Mouse (Mus musculus): ENCODE measurements around the gene Tex38. TPM values are rescaled to one million over a fixed set of nuclear protein-coding genes. Genes with fewer than 3 reads are reported as not detected.
A peak's percentile ranks its signal among the peaks of the same experiment; 100 is the strongest.

Tex38 gene
- polyA plus RNA-seq, 1 experiment from 2014 or later = 0.59 TPM

DNA sequence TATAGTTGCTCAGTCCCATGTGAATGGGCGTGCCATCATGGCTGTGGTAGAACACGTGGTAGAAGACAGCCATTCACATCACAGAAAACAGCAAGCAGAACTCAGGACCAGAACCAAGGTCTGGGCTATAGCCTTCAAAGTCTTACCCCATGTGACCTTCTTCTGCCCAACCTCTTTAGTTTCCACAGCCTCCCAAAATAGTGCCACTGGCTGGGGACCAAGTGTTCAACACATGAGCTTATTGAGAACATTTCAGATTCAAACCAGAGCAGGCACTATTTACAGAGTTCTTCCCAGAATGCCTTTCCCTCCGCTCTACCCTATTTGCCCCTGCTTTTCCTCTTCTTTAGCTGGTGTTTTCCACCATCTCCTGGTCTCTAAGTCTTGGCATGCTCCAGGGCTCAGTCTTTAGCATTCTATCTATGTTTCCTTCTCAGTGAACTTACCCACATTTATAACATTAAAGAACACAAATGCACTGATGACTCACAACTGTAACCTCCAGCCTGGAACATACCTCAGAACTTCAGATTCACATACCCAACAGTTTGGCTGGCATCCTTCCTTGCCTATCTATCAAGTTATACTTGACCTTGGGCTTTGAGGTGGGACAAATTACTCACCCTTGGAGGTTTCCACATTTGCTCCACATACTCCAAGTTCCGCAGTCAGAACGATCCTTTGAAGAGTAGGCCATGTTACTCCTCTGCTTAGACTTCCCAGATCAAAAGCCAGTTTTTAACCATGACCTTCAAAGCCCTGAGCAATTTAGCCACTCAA is 1.4 kb upstream of the Tex38 start:
- Histone ChIP-seq H3K9me3 (replicated peaks; ENCODE audit: low read length) (no peaks in the 10 kb centered on the region), H3K27ac (no peak overlapping the region), H3K4me3 (replicated peaks; ENCODE audit: low read depth, low read length) (no peak overlapping the region), H3K4me2 (ENCODE audit: low read length) (no peak overlapping the region), H3K27me3 (ENCODE audit: insufficient read depth, low read length) (no peaks in the 10 kb centered on the region), H3K36me3 (ENCODE audit: insufficient read depth, low read length) (no peaks in the 10 kb centered on the region), H3K9ac (ENCODE audit: low read depth, low read length) (no peak overlapping the region), H3K4me1 (replicated peaks; ENCODE audit: insufficient read depth, low read length) (peaks cover 5% of the 10 kb centered on the region; the same call in 1 of the 2 replicates)
- DNase-seq (ENCODE audit: low spot score) (no peak), ATAC-seq (replicated peaks; ENCODE audit: low FRiP score, low read depth) (no peak)
- TF ChIP-seq CTCF (IDR thresholded peaks at IDR 0.05; ENCODE audit: low read depth) = no peak
- 87% methylated on average over 5 of the region's 5 CpGs for WGBS

DNA sequence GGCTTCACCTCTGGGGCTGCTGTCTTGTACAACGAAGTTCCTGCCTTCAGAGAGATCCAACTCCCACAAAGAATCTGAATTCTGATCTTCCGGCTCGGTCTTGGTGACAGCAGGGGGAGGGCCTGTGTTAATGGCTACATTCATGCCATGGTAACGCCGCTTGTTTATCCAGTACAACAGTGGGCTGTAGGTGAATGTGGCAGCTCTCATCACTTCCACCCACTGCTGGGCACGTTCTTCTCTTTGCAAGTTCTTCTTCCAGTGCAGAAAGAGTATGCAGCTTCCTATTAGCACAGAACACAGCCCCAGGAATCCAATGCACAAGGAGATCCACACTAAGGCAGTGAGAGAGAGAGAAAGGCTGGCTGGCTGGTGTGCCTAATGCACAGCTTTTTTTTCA is 549 bp downstream of the Tex38 start:
- no peaks in the 10 kb centered on the region for H3K27me3 ChIP-seq (ENCODE audit: insufficient read depth, low read length)
- H3K9ac ChIP-seq (ENCODE audit: low read depth, low read length) = no peak overlapping the region
- DNase-seq (ENCODE audit: low spot score) = peak; percentile 8
- H3K9me3 ChIP-seq (replicated peaks; ENCODE audit: low read length) = no peaks in the 10 kb centered on the region
- H3K4me1 ChIP-seq (replicated peaks; ENCODE audit: insufficient read depth, low read length) = no peaks in the 10 kb centered on the region
- no peak for ATAC-seq (replicated peaks; ENCODE audit: low FRiP score, low read depth)
- no peak overlapping the region for H3K27ac ChIP-seq
- no peaks in the 10 kb centered on the region for H3K36me3 ChIP-seq (ENCODE audit: insufficient read depth, low read length)
- no peak overlapping the region for H3K4me3 ChIP-seq (replicated peaks; ENCODE audit: low read depth, low read length)
- TF ChIP-seq CTCF (IDR thresholded peaks at IDR 0.05; ENCODE audit: low read depth) = no peak
- 19% methylated on average over 6 of the region's 6 CpGs for WGBS
- no peak overlapping the region for H3K4me2 ChIP-seq (ENCODE audit: low read length)

DNA sequence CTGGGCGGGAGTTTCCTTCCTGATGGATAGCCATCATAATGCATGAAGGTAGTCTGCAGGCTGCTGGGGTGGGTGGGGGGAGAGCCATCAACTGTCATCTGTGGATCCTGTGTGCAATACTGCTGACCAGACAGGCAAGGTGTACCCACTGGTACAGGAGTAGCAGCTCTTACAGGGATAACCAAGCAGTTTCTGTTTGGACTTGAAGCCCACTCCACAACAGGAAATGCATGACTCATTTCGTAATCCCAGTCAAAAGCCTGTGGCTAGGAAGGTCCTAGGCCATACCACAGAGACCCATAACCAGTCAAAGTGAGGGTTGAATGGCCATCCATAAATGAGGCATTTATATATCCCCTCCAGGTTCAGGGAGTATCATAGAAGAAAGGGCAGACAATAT is 3.2 kb downstream of the Tex38 start:
- Histone ChIP-seq H3K4me3 (replicated peaks; ENCODE audit: low read depth, low read length) (no peak overlapping the region), H3K27me3 (ENCODE audit: insufficient read depth, low read length) (no peaks in the 10 kb centered on the region), H3K36me3 (ENCODE audit: insufficient read depth, low read length) (0 out of 2 replicates have a peak, but pooled peaks cover 1% of the 10 kb centered on the region), H3K27ac (no peak overlapping the region), H3K9ac (ENCODE audit: low read depth, low read length) (no peak overlapping the region), H3K4me1 (replicated peaks; ENCODE audit: insufficient read depth, low read length) (no peaks in the 10 kb centered on the region), H3K9me3 (replicated peaks; ENCODE audit: low read length) (no peaks in the 10 kb centered on the region), H3K4me2 (ENCODE audit: low read length) (no peak overlapping the region)
- ATAC-seq (replicated peaks; ENCODE audit: low FRiP score, low read depth) = no peak
- no peak for DNase-seq (ENCODE audit: low spot score)
- TF ChIP-seq CTCF (IDR thresholded peaks at IDR 0.05; ENCODE audit: low read depth) = no peak
- WGBS = 87% methylated on average over 2 of the region's 2 CpGs

DNA sequence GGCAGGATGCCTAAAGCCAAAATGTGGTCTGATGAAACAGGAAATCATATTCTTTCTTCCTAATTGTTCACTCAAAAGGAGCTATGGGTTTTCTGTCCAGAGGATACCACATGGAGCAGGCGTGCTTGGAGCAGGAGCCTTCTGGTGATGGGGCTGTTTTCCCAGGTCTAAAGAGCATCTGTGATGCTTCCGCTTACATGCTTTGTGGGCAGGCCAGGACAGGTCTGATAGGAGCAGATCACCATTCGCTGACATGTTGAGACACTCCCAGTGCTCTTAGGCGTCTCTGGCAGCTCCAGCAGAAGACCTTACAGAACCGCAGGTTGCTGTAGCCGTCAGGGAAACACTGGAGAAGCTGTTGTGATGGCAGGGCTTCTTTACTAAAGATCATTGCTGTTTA is 5.8 kb downstream of the Tex38 start:
- no peak for ATAC-seq (replicated peaks; ENCODE audit: low FRiP score, low read depth)
- H3K27me3 ChIP-seq (ENCODE audit: insufficient read depth, low read length) = no peaks in the 10 kb centered on the region
- no peak for TF ChIP-seq CTCF (IDR thresholded peaks at IDR 0.05; ENCODE audit: low read depth)
- H3K9ac ChIP-seq (ENCODE audit: low read depth, low read length) = no peak overlapping the region
- H3K4me2 ChIP-seq (ENCODE audit: low read length) = no peak overlapping the region
- H3K9me3 ChIP-seq (replicated peaks; ENCODE audit: low read length) = no peaks in the 10 kb centered on the region
- 83% methylated on average over 6 of the region's 6 CpGs for WGBS
- H3K4me3 ChIP-seq (replicated peaks; ENCODE audit: low read depth, low read length) = no peak overlapping the region
- H3K27ac ChIP-seq = no peak overlapping the region
- DNase-seq (ENCODE audit: low spot score) = no peak
- H3K36me3 ChIP-seq (ENCODE audit: insufficient read depth, low read length) = peaks cover 2% of the 10 kb centered on the region; the same call in 1 of the 2 replicates
- H3K4me1 ChIP-seq (replicated peaks; ENCODE audit: insufficient read depth, low read length) = no peaks in the 10 kb centered on the region

DNA sequence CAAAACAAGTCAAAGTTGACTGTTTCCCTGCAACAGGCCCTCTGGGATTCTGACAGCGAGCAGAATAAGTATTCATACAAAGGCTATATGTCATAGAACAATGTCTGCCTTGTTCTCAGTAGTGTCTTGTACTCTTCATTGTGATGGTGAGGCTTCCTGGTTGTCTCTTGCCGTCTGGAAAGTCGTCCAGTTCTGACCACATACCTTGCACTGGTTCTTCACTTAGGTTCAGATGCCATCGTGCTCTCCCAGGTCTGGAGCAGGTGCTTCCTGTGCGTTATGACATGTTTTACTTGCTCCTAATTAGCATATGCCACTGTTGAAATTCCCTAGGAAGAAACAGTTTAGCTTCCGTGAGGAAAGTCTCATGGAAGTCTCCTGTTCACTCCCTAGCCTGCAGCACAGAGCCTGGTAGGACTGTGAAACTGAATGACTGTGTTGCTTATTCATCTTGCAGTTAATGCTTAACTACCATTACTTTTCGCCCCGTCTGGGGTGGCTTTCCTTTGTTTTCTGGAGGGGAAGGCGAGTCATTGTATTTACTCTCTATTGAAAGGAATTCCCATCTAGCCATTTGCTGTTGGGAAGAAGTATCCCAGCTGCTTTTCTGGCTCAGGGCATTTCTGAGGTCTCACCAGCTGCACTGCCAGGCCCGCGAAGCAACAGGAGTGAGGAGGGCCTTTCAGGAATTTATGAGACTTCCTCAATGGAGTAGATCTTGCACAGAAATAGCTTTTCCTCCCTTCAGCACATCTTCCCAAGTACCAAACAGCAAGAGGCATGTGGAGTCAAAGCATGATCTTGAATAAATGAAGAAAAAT is 13.0 kb downstream of the Tex38 start:
- DNase-seq (ENCODE audit: low spot score) (peak; percentile 16), ATAC-seq (replicated peaks; ENCODE audit: low FRiP score, low read depth) (peak; percentile 46; the same call in 1 of the 2 replicates)
- no peak for TF ChIP-seq CTCF (IDR thresholded peaks at IDR 0.05; ENCODE audit: low read depth)
- Histone ChIP-seq H3K27me3 (ENCODE audit: insufficient read depth, low read length) (no peaks in the 10 kb centered on the region), H3K4me2 (ENCODE audit: low read length) (no peak overlapping the region), H3K36me3 (ENCODE audit: insufficient read depth, low read length) (peaks cover 18% of the 10 kb centered on the region; the same call in 1 of the 2 replicates), H3K4me3 (replicated peaks; ENCODE audit: low read depth, low read length) (no peak overlapping the region), H3K27ac (no peak overlapping the region; the same call in 1 of the 2 replicates), H3K9ac (ENCODE audit: low read depth, low read length) (no peak overlapping the region), H3K9me3 (replicated peaks; ENCODE audit: low read length) (no peaks in the 10 kb centered on the region), H3K4me1 (replicated peaks; ENCODE audit: insufficient read depth, low read length) (no peaks in the 10 kb centered on the region)
- WGBS = 46% methylated on average over 11 of the region's 11 CpGs

DNA sequence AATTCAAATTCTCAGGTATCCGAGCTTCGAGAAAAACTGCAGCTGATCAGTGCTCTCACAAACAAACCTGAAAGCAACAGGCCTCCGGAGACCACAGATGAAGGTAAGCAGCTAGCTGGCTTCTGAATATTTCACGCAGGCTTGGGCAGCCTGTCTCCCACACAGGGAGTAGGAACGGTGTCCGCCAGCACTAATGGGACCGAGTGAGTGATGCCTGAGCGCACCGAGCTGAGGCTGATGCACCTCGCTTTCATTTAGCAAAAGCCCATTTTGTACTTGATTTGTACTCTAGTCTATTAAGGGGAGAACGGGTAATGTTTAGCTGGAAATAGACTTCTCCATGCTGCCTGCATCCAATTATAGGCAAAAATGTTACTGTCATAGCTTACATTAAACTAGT is 16.2 kb downstream of the Tex38 start:
- peaks cover 23% of the 10 kb centered on the region; the same call in 1 of the 2 replicates for H3K36me3 ChIP-seq (ENCODE audit: insufficient read depth, low read length)
- H3K27me3 ChIP-seq (ENCODE audit: insufficient read depth, low read length) = no peaks in the 10 kb centered on the region

More for the DNA sequence above, 16.2 kb downstream of the Tex38 start:
- Histone ChIP-seq H3K9me3 (replicated peaks; ENCODE audit: low read length) (no peaks in the 10 kb centered on the region), H3K27ac (no peak overlapping the region), H3K4me1 (replicated peaks; ENCODE audit: insufficient read depth, low read length) (no peaks in the 10 kb centered on the region), H3K4me2 (ENCODE audit: low read length) (no peak overlapping the region), H3K9ac (ENCODE audit: low read depth, low read length) (no peak overlapping the region), H3K4me3 (replicated peaks; ENCODE audit: low read depth, low read length) (no peak overlapping the region)
- DNase-seq (ENCODE audit: low spot score) = no peak
- TF ChIP-seq CTCF (IDR thresholded peaks at IDR 0.05; ENCODE audit: low read depth) = no peak
- 77% methylated on average over 11 of the region's 11 CpGs for WGBS
- ATAC-seq (replicated peaks; ENCODE audit: low FRiP score, low read depth) = no peak

Measured in kidney, postnatal 0 days (tissue).